Mouse (Mus musculus) gastrocnemius, adult 8-10 months (tissue): Measurements from ENCODE around the gene Kbtbd6. TPM values are rescaled to one million over a fixed set of nuclear protein-coding genes. Genes with fewer than 3 reads are reported as not detected.
"Not testable (repeated sequence)": the region's sequence is repeated elsewhere in the genome, so short reads cannot be mapped to it uniquely, and the experiment has no call there.

Experiments used
- DNase-seq, 2 experiments: peaks; one replicate each; pipeline ENCODE4 v3.0.0; 2022; ENCODE audit warnings: low spot score in 2 of 2
- total RNA-seq, 4 experiments: library from RNA; stranded (reverse); gene quantifications; 2 replicates each; pipeline ENCODE4 v1.2.4; 2022

Kbtbd6 gene
- total RNA-seq: not detected

DNA sequence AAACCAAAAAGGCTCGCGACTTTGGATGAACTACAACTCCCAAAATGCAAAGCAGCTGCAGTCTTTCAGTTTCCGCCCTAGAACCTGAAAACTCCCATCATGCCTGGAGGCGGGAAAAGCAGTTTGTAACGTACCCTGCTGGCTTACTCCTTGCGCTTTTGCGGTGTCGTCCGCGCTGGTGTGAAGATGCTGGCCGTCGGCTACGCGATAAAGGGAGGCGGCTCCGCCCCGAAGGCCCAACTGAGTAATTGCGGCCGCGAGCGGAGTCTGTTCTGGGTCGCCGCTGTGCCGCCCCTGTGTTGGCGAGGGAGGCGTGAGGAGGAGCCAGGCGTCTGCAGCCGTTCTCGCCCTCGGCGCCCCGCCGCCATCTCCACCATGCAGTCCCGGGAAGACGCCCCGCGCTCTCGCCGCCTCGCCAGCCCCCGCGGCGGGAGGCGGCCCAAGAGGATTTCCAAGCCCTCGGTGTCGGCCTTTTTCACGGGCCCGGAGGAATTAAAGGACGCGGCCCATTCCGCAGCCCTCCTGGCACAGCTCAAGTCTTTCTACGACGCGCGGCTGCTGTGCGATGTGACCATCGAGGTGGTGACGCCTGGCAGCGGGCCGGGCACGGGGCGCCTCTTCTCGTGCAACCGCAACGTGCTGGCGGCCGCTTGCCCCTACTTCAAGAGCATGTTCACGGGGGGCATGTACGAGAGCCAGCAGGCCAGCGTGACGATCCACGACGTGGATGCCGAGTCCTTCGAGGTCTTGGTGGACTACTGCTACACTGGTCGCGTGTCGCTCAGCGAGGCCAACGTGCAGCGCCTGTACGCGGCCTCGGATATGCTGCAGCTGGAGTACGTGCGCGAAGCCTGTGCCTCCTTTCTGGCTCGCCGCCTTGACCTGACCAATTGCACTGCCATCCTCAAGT lies at the start of gene Kbtbd6:
Kbtbd6 (plus strand) TSS at position 155 of the 910 bp plus-strand sequence.
- peak; percentile 45 to 49 for DNase-seq

GRCm38 (mm10) chr14:79407641-79408040 lies 44.0 kb upstream of the Kbtbd6 start:
- no peak for DNase-seq

GRCm38 (mm10) chr14:79409278-79409830 lies 42.3 kb upstream of the Kbtbd6 start:
- DNase-seq: no peak

DNA sequence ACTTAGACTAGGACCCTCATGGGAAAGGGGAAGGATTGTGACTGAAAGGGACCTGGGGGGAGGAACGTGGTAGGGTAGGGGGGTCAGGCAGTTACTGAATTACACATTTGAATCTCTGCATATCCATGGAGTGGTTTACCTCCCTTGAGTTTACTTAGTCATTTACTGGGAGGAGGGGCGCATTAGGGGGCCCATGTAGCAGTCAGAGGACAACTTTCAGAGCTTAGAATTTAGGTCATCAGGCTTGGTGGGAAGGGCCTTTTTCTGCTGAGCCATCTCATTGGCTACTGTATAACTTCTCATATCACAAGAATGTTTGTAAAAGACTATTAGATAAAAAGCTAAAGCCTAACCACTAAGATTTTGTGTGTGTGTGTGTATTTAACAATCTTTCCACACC lies 41.0 kb upstream of the Kbtbd6 start:
- no peak for DNase-seq

DNA sequence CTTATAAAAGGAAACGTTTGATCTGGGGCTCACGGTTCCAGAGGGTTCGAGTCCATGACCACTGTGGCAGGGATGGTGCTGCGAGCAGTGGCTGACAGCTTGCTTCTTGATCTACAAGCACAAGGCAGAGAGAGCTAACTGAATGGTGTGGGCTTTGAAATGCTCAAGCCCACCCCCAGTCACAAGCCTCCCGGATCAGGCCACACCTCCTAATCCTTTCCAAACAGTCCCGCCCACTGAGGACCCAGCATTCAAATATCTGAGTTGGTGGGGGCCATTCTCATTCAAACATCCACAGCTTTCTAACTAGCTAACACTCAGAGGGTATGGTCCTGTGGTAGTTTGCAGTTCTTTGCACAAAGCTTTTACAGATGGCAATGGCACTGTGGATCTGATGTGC lies 38.5 kb upstream of the Kbtbd6 start:
- DNase-seq: no peak

GRCm38 (mm10) chr14:79420083-79420685 lies 31.5 kb upstream of the Kbtbd6 start:
- DNase-seq: no peak

GRCm38 (mm10) chr14:79425979-79426729 lies 25.5 kb upstream of the Kbtbd6 start, which contains the start of gene Kbtbd7:
Gene Kbtbd7, plus strand, starts transcription at chr14:79426511.
- peak; percentile 87 to 89 for DNase-seq

DNA sequence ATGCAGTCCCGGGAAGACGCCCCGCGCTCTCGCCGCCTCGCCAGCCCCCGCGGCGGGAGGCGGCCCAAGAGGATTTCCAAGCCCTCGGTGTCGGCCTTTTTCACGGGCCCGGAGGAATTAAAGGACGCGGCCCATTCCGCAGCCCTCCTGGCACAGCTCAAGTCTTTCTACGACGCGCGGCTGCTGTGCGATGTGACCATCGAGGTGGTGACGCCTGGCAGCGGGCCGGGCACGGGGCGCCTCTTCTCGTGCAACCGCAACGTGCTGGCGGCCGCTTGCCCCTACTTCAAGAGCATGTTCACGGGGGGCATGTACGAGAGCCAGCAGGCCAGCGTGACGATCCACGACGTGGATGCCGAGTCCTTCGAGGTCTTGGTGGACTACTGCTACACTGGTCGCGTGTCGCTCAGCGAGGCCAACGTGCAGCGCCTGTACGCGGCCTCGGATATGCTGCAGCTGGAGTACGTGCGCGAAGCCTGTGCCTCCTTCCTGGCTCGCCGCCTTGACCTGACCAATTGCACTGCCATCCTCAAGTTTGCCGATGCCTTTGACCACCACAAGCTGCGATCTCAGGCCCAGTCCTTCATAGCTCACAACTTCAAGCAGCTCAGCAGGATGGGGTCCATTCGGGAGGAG lies 24.8 kb upstream of the Kbtbd6 start:
- not testable (repeated sequence) for DNase-seq

- no peak for DNase-seq
Observed at GRCm38 (mm10) chr14:79434068-79434467, 17.6 kb upstream of the Kbtbd6 start.

DNA sequence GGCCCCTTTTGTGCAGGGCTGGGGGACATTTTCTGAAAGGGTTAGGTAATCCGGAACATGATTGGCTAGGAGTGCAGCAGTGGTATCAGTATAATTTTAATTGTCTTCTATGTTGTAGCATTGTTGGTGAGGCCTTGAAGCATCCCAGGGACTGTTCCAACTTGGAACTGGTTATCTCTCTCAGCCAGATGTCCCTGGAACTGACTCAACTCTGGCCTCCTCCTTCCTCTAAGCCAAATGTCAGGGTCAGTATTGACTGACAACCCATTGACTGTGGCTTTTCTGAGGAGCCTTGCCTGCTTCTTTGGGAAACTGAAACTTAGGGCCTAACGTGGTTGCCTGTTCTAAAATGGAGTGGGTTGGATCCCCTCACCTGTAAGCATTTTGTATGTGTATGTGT lies 11.0 kb upstream of the Kbtbd6 start:
- no peak for DNase-seq

GRCm38 (mm10) chr14:79441441-79441840 lies 10.2 kb upstream of the Kbtbd6 start:
- DNase-seq: no peak

DNA sequence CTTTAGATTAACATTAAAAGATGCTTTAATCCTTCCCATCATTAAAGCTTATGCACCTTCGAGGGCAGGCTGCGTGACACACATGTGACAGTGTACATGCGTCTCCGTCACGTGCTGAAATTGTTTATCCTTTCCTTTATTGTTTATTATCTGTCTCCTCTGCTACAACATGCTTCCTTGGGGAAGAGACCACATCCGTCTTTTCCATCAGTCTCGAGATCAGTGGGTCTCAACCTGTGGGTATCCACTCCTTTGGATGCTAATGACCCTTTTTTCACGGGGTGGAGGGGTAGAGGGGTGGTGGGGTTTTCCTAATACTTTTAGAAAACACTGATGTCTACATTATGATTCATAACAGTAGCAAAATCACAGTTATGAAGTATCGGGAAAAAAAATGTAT lies 7.0 kb upstream of the Kbtbd6 start:
- DNase-seq: no peak

- no peak for DNase-seq
Observed at GRCm38 (mm10) chr14:79445055-79445620, 6.5 kb upstream of the Kbtbd6 start.

DNA sequence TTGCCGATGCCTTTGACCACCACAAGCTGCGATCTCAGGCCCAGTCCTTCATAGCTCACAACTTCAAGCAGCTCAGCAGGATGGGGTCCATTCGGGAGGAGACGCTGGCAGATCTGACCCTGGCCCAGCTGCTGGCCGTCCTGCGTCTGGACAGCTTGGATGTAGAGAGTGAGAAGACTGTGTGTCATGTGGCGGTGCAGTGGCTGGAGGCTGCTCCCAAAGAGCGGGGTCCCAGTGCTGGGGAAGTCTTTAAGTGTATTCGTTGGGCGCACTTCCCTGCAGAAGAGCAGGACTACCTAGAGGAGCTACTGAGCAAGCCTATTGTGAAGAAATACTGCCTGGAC lies 928 bp downstream of the Kbtbd6 start:
- not testable (repeated sequence) for DNase-seq

GRCm38 (mm10) chr14:79460401-79460800 lies 8.8 kb downstream of the Kbtbd6 start:
- no peak for DNase-seq

GRCm38 (mm10) chr14:79460988-79461387 lies 9.4 kb downstream of the Kbtbd6 start:
- no peak for DNase-seq

- no peak for DNase-seq
Observed at GRCm38 (mm10) chr14:79465623-79466022, 14.0 kb downstream of the Kbtbd6 start.

DNA sequence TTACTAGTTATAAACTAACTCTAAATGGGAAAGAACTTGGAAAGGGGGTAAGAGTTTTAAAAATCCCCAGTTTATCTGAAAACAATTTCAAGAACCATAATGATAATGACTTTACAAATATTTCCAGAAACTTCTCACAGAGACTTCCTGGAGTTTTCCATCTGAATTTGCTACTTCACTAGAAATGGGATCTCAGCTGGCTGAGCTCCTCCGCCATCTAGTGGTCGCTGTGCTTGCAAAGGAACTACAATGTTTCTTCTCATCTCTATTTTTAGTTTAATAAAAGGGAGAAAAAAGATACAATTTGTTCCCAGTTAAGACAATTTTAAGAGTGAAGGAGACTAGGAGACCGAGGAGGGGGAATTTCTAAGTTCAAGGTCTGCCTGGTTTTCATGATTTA lies 16.0 kb downstream of the Kbtbd6 start:
- no peak for DNase-seq

DNA sequence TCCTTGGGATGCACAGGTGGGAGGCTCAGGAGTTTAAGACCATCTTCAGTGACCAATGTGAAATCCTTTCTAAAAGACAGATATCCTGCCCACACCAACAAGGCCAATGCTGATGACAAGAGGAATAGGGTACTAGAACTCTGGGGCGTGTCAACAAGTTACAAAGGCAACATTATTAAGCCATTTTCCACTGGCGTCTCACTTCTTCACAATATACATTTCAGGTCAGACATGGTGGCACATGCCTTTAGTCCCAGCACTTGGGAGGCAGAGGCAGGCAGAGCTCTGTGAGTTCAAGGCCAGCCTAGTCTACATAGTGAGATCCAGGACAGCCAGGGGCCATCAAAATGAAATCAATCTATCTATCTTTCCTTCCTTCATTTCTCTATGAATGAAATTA lies 21.7 kb downstream of the Kbtbd6 start:
- no peak for DNase-seq

- DNase-seq: peak; percentile 92 to 94
Observed at GRCm38 (mm10) chr14:79480624-79481338, 29.1 kb downstream of the Kbtbd6 start, which contains the start of gene Elf1. Gene Elf1, plus strand, starts transcription at chr14:79481194.
